Mouse (Mus musculus): ENCODE results near the gene Tmub1.

DNA sequence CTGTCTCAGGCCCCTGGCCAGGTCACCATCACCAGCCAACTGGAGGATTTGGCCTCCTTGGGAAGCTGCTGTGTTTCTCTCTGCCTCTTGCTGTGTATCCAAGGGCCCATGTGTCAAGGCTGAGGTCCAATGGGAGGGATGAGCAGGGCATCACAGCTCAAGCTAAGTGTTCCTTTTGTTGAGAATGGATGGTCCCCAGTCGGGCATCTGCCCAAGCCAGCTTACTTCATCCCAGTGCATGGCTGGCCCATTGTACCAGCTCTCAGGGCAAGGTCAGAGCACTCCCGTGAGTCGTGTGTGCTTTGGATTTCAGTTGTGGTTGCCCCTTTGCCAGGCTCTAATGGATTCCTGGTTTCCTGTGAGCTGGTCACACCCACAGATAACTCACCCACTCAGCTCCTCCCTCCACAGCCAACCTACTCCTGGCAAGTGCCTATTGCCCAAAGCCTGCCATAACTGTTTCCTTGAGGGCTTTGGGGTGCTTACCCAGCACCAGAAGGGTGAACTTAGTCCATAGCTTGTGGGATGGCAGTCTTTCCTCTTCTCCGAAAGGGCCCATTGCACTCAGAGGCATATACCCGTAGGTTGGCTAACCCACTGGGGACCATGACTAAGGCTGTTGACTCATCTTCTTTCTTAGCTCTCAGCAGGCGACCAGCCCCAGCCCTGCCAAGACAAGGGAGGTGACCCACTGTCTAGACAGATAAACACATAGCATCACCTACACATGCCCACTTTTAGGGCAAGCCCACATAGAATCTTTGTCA lies 42.9 kb downstream of the Tmub1 start:
- TF ChIP-seq POLR2A (IDR thresholded peaks at IDR 0.05; ENCODE audit: extremely low read depth, insufficient read depth, low read length) (peak; percentile 6; the same call in 1 of the 2 replicates), CTCF (IDR thresholded peaks at IDR 0.05; ENCODE audit: extremely low read depth, insufficient read depth, low read length) (no peak)

All from cortical plate, adult 2 months (tissue).